ENCODE assay signal across 7 mouse cellular contexts in genomic region chr7:45872624-45873023, GRCm38 (mm10). TPM values are rescaled to one million over a fixed set of nuclear protein-coding genes. Genes with fewer than 3 reads are reported as not detected.
DNase-seq lines count a peak whose midpoint lies in the region; ATAC-seq lines count a peak whose summit lies in the region.

TSS of gene Kdelr1 (plus strand) at chr7:45872772.

- peak within 1 kb of the TSS; percentile 90 for H3K4me3 ChIP-seq in embryonic facial prominence, embryonic 10.5 days
- peak within 1 kb of the TSS; percentile 74 for H3K4me3 ChIP-seq in limb, embryonic 10.5 days
- peak within 1 kb of the TSS; percentile 90 for H3K4me3 ChIP-seq in midbrain, embryonic 13.5 days (replicated peaks)

- WGBS in embryonic facial prominence, embryonic 10.5 days: under 1% methylated on average over 18 of the region's 18 CpGs
- under 1% methylated on average over 18 of the region's 18 CpGs for WGBS in limb, embryonic 10.5 days
- WGBS in midbrain, embryonic 13.5 days: 1% methylated on average over 18 of the region's 18 CpGs

- peaks cover 48% of the 10 kb centered on the region for H3K27me3 ChIP-seq in embryonic facial prominence, embryonic 10.5 days (replicated peaks; ENCODE audit: low read depth, poor library complexity, severe bottlenecking)
- H3K27me3 ChIP-seq in limb, embryonic 10.5 days (ENCODE audit: low read depth, poor library complexity, severe bottlenecking): peaks cover 47% of the 10 kb centered on the region
- peaks cover 41% of the 10 kb centered on the region for H3K27me3 ChIP-seq in midbrain, embryonic 13.5 days

- peak within 1 kb of the TSS; percentile 95 for H3K27ac ChIP-seq in embryonic facial prominence, embryonic 10.5 days (replicated peaks)
- peak within 1 kb of the TSS; percentile 93 for H3K27ac ChIP-seq in limb, embryonic 10.5 days
- peak within 1 kb of the TSS; percentile 85 for H3K27ac ChIP-seq in midbrain, embryonic 13.5 days

- H3K36me3 ChIP-seq in embryonic facial prominence, embryonic 10.5 days (replicated peaks): peaks cover 37% of the 10 kb centered on the region
- H3K36me3 ChIP-seq in limb, embryonic 10.5 days: peaks cover 38% of the 10 kb centered on the region
- H3K36me3 ChIP-seq in midbrain, embryonic 13.5 days: peaks cover 31% of the 10 kb centered on the region

- peak within 1 kb of the TSS; percentile 76 for H3K4me2 ChIP-seq in midbrain, embryonic 13.5 days (replicated peaks)

- peaks cover 56% of the 10 kb centered on the region for H3K4me1 ChIP-seq in embryonic facial prominence, embryonic 10.5 days
- peaks cover 50% of the 10 kb centered on the region for H3K4me1 ChIP-seq in limb, embryonic 10.5 days
- peaks cover 56% of the 10 kb centered on the region for H3K4me1 ChIP-seq in midbrain, embryonic 13.5 days (replicated peaks)

- peak; percentile 93 for DNase-seq in adrenal gland, postnatal 10 days
- peak; percentile 93 for DNase-seq in embryonic facial prominence, embryonic 10.5 days (ENCODE audit: low spot score)
- peak; percentile 81 for DNase-seq in kidney, adult 11 months
- DNase-seq in limb, embryonic 10.5 days (ENCODE audit: low spot score): peak; percentile 92
- DNase-seq in spleen, adult 12 weeks (ENCODE audit: low spot score): peak; percentile 82

- ATAC-seq in granulocyte monocyte progenitor cell, adult 5-6 weeks (replicated peaks; ENCODE audit: poor library complexity, severe bottlenecking): peak; percentile 81
- peak; percentile 59 for ATAC-seq in midbrain, embryonic 13.5 days

- peak within 1 kb of the TSS; percentile 97 for H3K9ac ChIP-seq in midbrain, embryonic 13.5 days (replicated peaks)

- no peaks in the 10 kb centered on the region for H3K9me3 ChIP-seq in embryonic facial prominence, embryonic 10.5 days
- no peaks in the 10 kb centered on the region for H3K9me3 ChIP-seq in limb, embryonic 10.5 days (replicated peaks)
- H3K9me3 ChIP-seq in midbrain, embryonic 13.5 days: no peaks in the 10 kb centered on the region

RNA-seq across cellular contexts. Expression of gene Kdelr1, which starts in this region (rescaled TPM):
- total RNA-seq in adrenal gland, postnatal 10 days (2021): 100 to 1,000 TPM; 126 to 132 TPM
- polyA plus RNA-seq in embryonic facial prominence, embryonic 10.5 days (2016; fragmentation: Nextera tagmentation; extraction: Ambion mirVana): 30.4 and 36.6 TPM in 2 replicates
- total RNA-seq in granulocyte monocyte progenitor cell, adult 5-6 weeks (2014; fragmentation: Nextera tagmentation): 123 and 143 TPM in 2 replicates
- total RNA-seq in granulocyte monocyte progenitor cell, adult 5-6 weeks (2017): 65.2 and 72.5 TPM in 2 replicates
- 36.8 and 41.2 TPM in 2 replicates for polyA plus RNA-seq in limb, embryonic 10.5 days (2016; fragmentation: Nextera tagmentation; extraction: Ambion mirVana)
- polyA plus RNA-seq in midbrain, embryonic 13.5 days (2015; fragmentation: Nextera tagmentation; extraction: Ambion mirVana): 36.1 and 44.8 TPM in 2 replicates

Comparison
In these comparisons a context has a peak if more than half of its experiments do, and no peak if none do; other contexts are left out.
1. Peak in every context shown above with its lines: DNase-seq, ATAC-seq, H3K4me3 ChIP-seq and H3K27ac ChIP-seq.